ENCODE assay signal across 7 mouse cellular contexts in the genomic region with DNA sequence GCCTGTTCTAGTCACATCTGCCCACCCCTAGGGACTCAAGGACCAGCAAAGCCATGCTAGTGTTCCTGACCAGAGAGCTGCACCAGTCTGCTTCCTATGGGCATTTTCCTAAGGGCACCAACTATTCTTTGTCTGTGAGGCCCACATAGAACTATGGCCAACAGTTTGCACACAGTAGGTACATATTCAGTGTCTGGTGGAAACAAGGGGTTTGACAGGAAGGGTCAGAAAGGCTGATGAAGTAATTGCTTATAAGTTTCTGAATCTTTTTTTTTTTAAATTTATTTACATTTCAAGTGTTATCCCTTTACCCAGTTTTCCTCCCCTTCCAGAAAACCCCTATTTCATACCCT.
DNase-seq lines count a peak whose midpoint lies in the region; ATAC-seq and TF ChIP-seq lines count a peak whose summit lies in the region.

No protein-coding gene starts in this region.

- DNase-seq in layer of hippocampus, adult 2 months (ENCODE audit: low spot score in 2 of 2), result no peak
- DNase-seq in layer of hippocampus, adult 9-10 months (ENCODE audit: low spot score), result no peak
- DNase-seq in embryonic facial prominence, embryonic 14.5 days (ENCODE audit: low spot score), result no peak
- DNase-seq in urinary bladder, postnatal 10 days (ENCODE audit: low spot score), result no peak
- DNase-seq in ovary, postnatal 36 days (ENCODE audit: low spot score), result no peak

- no peaks in the 10 kb centered on the region for H3K36me3 ChIP-seq in embryonic facial prominence, embryonic 14.5 days (ENCODE audit: control insufficient read depth, insufficient read depth, low read length)
- no peaks in the 10 kb centered on the region for H3K36me3 ChIP-seq in intestine, embryonic 16.5 days (ENCODE audit: control insufficient read depth, insufficient read depth, low read length)
- H3K36me3 ChIP-seq in neural tube, embryonic 13.5 days, result no peaks in the 10 kb centered on the region

- H3K4me3 ChIP-seq in layer of hippocampus, adult 2 months, result peak overlapping the region; percentile 33; the same call in 1 of the 2 replicates
- no peak overlapping the region for H3K4me3 ChIP-seq in embryonic facial prominence, embryonic 14.5 days (ENCODE audit: low read depth, low read length)
- H3K4me3 ChIP-seq in intestine, embryonic 16.5 days (ENCODE audit: low read length), result no peak overlapping the region
- H3K4me3 ChIP-seq in neural tube, embryonic 13.5 days, result no peak overlapping the region

- no peaks in the 10 kb centered on the region for H3K9me3 ChIP-seq in embryonic facial prominence, embryonic 14.5 days (ENCODE audit: control insufficient read depth, low read length)
- no peaks in the 10 kb centered on the region for H3K9me3 ChIP-seq in intestine, embryonic 16.5 days (ENCODE audit: control insufficient read depth, low read length)
- no peaks in the 10 kb centered on the region for H3K9me3 ChIP-seq in neural tube, embryonic 13.5 days

- no peak for TF ChIP-seq CTCF in layer of hippocampus, adult 2 months (conservative IDR thresholded peaks at IDR 0.05)

- no peaks in the 10 kb centered on the region for H3K27me3 ChIP-seq in embryonic facial prominence, embryonic 14.5 days (replicated peaks; ENCODE audit: control insufficient read depth, insufficient read depth, low read length)
- no peaks in the 10 kb centered on the region for H3K27me3 ChIP-seq in intestine, embryonic 16.5 days (replicated peaks; ENCODE audit: control insufficient read depth, insufficient read depth, low read length)
- no peaks in the 10 kb centered on the region for H3K27me3 ChIP-seq in neural tube, embryonic 13.5 days

- no peaks in the 10 kb centered on the region for H3K4me1 ChIP-seq in embryonic facial prominence, embryonic 14.5 days (ENCODE audit: control insufficient read depth, insufficient read depth, low read length)
- peaks cover 9% of the 10 kb centered on the region; the same call in 1 of the 2 replicates for H3K4me1 ChIP-seq in intestine, embryonic 16.5 days (ENCODE audit: control insufficient read depth, insufficient read depth, low read length)
- peaks cover 11% of the 10 kb centered on the region for H3K4me1 ChIP-seq in neural tube, embryonic 13.5 days (replicated peaks)

- H3K4me2 ChIP-seq in embryonic facial prominence, embryonic 14.5 days (ENCODE audit: low read depth, low read length), result peak overlapping the region; percentile 55
- H3K4me2 ChIP-seq in intestine, embryonic 16.5 days (ENCODE audit: low read depth, low read length), result peak overlapping the region; percentile 51; the same call in 1 of the 2 replicates
- H3K4me2 ChIP-seq in neural tube, embryonic 13.5 days, result no peak overlapping the region

- ATAC-seq in embryonic facial prominence, embryonic 14.5 days (ENCODE audit: low read depth), result no peak
- ATAC-seq in intestine, embryonic 16.5 days, result no peak
- ATAC-seq in neural tube, embryonic 13.5 days (ENCODE audit: low read depth), result no peak

- H3K27ac ChIP-seq in layer of hippocampus, adult 2 months, result peak overlapping the region; percentile 98
- peak overlapping the region; percentile 28; the same call in 1 of the 2 replicates for H3K27ac ChIP-seq in embryonic facial prominence, embryonic 14.5 days (replicated peaks; ENCODE audit: low read depth, low read length)
- H3K27ac ChIP-seq in intestine, embryonic 16.5 days (ENCODE audit: low read length), result peak overlapping the region; percentile 57
- peak overlapping the region; percentile 46 for H3K27ac ChIP-seq in neural tube, embryonic 13.5 days (replicated peaks)

- H3K9ac ChIP-seq in embryonic facial prominence, embryonic 14.5 days (ENCODE audit: low read depth, low read length), result 0 out of 2 replicates have a peak overlapping the region, but pooled peaks have one; percentile 37
- H3K9ac ChIP-seq in intestine, embryonic 16.5 days (ENCODE audit: low read depth, low read length), result peak overlapping the region; percentile 41; the same call in 1 of the 2 replicates
- no peak overlapping the region; the same call in 1 of the 2 replicates for H3K9ac ChIP-seq in neural tube, embryonic 13.5 days

Comparison
In these comparisons a context has a peak if more than half of its experiments do, and no peak if none do; other contexts are left out.
1. H3K27ac ChIP-seq: peak in every context shown above with its lines; median percentile 98 in layer of hippocampus, adult 2 months; 57 in intestine, embryonic 16.5 days; 46 in neural tube, embryonic 13.5 days; 28 in embryonic facial prominence, embryonic 14.5 days.